Mouse (Mus musculus) hindbrain, embryonic 10.5 days (tissue): ENCODE data around the gene Prss46. TPM values are rescaled to one million over a fixed set of nuclear protein-coding genes. Genes with fewer than 3 reads are reported as not detected.
"Not testable (repeated sequence)": the region's sequence is repeated elsewhere in the genome, so short reads cannot be mapped to it uniquely, and the experiment has no call there.

Experiments
- DNase-seq: peaks from one replicate; pipeline ENCODE4 v3.0.0-alpha.2; 2017; ENCODE audit warnings: low spot score
- H3K27ac ChIP-seq: fragments of 300-500 bp; sonication (generic); 2 replicates; pipeline ENCODE4 v1.5.1; 2016; ENCODE audit warnings: mild to moderate bottlenecking, moderate library complexity
- H3K27me3 ChIP-seq: fragments of 300-500 bp; sonication (generic); 2 replicates; pipeline ENCODE4 v1.6.1; 2016; ENCODE audit warnings: mild to moderate bottlenecking; ENCODE audit not compliant: poor library complexity, insufficient read depth, severe bottlenecking
- H3K36me3 ChIP-seq: fragments of 300-500 bp; sonication (generic); 2 replicates; pipeline ENCODE4 v1.6.1; 2016; ENCODE audit warnings: mild to moderate bottlenecking, moderate library complexity
- H3K4me1 ChIP-seq: fragments of 300-500 bp; sonication (generic); replicated peaks from 2 replicates; pipeline ENCODE4 v1.6.1; 2016; ENCODE audit warnings: mild to moderate bottlenecking
- H3K4me3 ChIP-seq: fragments of 300-500 bp; sonication (generic); 2 replicates; pipeline ENCODE4 v1.5.1; 2016; ENCODE audit warnings: mild to moderate bottlenecking, moderate library complexity
- H3K9me3 ChIP-seq: fragments of 300-500 bp; sonication (generic); 2 replicates; pipeline ENCODE4 v1.6.1; 2016; ENCODE audit warnings: mild to moderate bottlenecking, moderate library complexity
- WGBS: fragments of 180-500 bp; shearing (Covaris S2); methylation state at CpG from one replicate; pipeline ENCODE4 v1.1.7; 2016; 5-methylcytosine and 5-hydroxymethylcytosine counted together
- polyA plus RNA-seq: library from polyadenylated mRNA; unstranded; fragments of >200 nt; fragmentation: Nextera tagmentation; extraction: Ambion mirVana; gene quantifications from 2 replicates; pipeline ENCODE4 v1.2.1, GENCODE M21; 2016

Prss46 gene
- not detected in 2 replicates for polyA plus RNA-seq

DNA sequence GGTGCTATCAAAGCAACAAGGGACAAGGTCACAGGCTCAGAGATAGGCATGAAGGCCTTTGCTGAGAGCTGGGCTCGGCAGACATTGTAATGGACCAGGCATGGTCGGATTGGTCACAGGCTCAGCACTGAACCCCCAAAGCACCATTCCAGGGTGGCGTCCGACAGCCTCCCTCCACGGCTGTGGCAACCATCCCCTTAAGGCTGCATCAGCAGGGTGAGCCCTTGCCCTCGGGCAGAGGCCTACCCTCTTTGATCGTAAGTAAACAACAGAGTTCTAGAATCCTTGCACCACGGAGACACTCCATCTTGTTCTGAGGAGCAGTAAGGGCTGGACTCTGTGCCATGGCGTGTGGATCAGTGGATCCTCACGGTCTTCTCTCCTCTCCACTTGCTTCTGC lies at the start of gene Prss46:
TSS of gene Prss46 (plus strand) at position 301 of the 400 bp plus-strand sequence.
- H3K27me3 ChIP-seq, result no peaks in the 10 kb centered on the region
- 87% methylated on average over 10 of the region's 10 CpGs for WGBS

DNA sequence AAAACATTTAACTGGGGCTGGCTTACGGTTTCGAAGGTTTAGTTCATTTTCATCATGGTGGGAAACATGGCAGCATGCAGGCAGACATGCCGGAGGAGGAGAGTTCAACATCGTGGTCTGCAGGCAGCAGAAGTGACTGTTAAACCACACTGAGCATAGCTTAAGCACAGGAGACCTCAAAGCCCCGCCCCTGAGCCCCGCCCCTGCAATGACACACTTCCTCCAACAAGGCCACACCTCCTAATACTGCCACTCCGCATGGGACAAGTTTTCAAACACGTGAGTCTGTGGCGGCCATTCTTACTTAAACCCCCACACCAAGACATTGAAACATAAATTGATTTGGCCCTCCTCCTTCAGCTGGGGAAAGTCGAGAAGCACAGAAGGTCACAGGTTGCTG lies 47.3 kb upstream of the Prss46 start:
- Histone ChIP-seq H3K4me3 (no peak overlapping the region), H3K4me1 (no peaks in the 10 kb centered on the region), H3K27ac (no peak overlapping the region), H3K9me3 (no peaks in the 10 kb centered on the region), H3K36me3 (no peaks in the 10 kb centered on the region), H3K27me3 (no peaks in the 10 kb centered on the region)
- no peak for DNase-seq
- 87% methylated on average over 10 of the region's 10 CpGs for WGBS

More for the DNA sequence above, at the start of gene Prss46:
- no peak within 1 kb of the TSS for H3K27ac ChIP-seq
- H3K4me3 ChIP-seq, result no peak within 1 kb of the TSS
- DNase-seq, result no peak
- no peaks in the 10 kb centered on the region for H3K9me3 ChIP-seq
- H3K4me1 ChIP-seq, result peaks cover 7% of the 10 kb centered on the region; the same call in 1 of the 2 replicates
- H3K36me3 ChIP-seq, result no peaks in the 10 kb centered on the region

GRCm38 (mm10) chr9:110797866-110798265 lies 46.4 kb upstream of the Prss46 start, which contains the start of gene Prss42:
Gene Prss42 (plus strand): TSS chr9:110798166.
- WGBS, result 92% methylated on average over 14 of the region's 14 CpGs
- no peaks in the 10 kb centered on the region for H3K36me3 ChIP-seq
- DNase-seq, result no peak

DNA sequence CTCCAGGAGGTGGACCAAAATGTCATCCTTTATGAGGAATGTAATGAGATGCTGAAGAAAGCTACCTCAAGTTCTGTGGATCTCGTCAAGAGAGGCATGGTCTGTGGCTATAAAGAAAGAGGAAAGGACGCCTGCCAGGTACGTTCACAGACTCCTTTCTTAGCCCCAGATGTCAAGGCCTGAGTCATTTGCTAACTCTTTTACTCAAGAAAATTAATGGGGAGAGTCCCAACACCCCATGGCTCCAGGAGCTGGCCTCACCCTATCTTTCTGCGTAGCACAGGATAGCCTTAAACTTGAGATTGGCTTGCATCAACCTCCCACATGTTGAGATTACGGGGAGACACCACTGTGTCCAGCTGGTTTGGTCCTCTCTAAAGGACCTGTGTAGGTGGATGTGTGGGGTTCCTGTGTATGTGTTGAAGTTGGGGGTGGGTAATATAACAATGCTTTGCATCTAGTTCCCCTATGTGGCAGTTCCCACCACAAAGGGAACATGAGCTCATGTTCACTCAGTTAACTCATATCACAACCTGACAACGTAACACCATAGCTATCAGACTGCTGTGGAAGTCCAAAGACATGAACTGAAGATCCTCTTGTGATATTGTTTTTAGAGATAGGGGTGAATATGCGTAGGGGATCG lies 43.3 kb upstream of the Prss46 start:
- no peak for DNase-seq
- Histone ChIP-seq H3K36me3 (no peaks in the 10 kb centered on the region), H3K4me1 (no peaks in the 10 kb centered on the region), H3K9me3 (no peaks in the 10 kb centered on the region), H3K4me3 (no peak overlapping the region), H3K27me3 (no peaks in the 10 kb centered on the region), H3K27ac (no peak overlapping the region)
- WGBS, result 92% methylated on average over 8 of the region's 8 CpGs

More at GRCm38 (mm10) chr9:110797866-110798265, 46.4 kb upstream of the Prss46 start, which contains the start of gene Prss42:
- Histone ChIP-seq H3K9me3 (no peaks in the 10 kb centered on the region), H3K27me3 (no peaks in the 10 kb centered on the region), H3K4me1 (no peaks in the 10 kb centered on the region), H3K4me3 (no peak within 1 kb of the TSS), H3K27ac (no peak within 1 kb of the TSS)

DNA sequence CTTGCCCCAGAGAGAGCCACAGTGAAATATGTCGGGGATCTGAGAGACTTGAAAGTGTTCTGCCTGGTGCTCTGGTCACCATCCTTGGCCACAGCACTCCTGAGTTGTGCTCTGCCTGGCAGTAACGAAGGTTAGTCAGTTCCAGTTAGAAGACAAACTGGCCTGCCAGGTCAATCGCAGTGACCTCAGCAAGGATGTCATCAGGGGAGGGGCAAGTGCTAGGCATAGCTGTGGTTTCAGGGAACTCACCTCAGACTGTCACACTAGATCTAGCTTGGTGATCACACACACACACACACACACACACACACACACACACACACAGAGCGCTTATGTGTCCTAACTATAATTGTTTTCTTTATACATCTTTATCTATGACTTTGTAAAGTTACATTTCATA lies 41.0 kb upstream of the Prss46 start:
- no peaks in the 10 kb centered on the region for H3K27me3 ChIP-seq
- 74% methylated on average over 4 of the region's 4 CpGs for whole genome bisulfite sequencing
- H3K36me3 ChIP-seq, result no peaks in the 10 kb centered on the region
- DNase-seq, result no peak
- no peaks in the 10 kb centered on the region for H3K4me1 ChIP-seq
- H3K4me3 ChIP-seq, result no peak overlapping the region
- H3K9me3 ChIP-seq, result no peaks in the 10 kb centered on the region
- H3K27ac ChIP-seq, result no peak overlapping the region

DNA sequence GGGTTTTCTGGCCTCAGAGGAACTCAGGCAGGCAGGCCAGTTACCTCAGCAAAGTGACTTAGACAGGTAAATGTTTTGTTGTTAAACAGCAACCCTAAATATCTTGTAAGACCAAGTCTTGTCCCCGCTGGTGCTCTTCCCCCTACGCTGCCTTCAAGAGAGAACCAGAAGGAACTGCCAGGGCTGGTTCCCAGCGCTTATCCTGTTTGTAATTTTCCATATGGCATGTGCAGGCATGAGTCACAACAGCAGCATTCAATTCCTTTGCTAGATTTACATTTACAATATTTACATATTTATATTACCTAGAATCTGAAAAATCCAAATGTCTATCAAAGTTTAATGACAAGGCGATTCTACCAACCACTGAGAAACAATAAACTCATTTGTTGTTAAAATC lies 34.3 kb upstream of the Prss46 start:
- WGBS, result 84% methylated on average over 4 of the region's 4 CpGs
- H3K27ac ChIP-seq, result no peak overlapping the region
- H3K4me1 ChIP-seq, result 0 out of 2 replicates have a peak, but pooled peaks cover 4% of the 10 kb centered on the region
- H3K27me3 ChIP-seq, result peaks cover 4% of the 10 kb centered on the region; the same call in 1 of the 2 replicates
- no peak for DNase-seq
- no peaks in the 10 kb centered on the region for H3K36me3 ChIP-seq
- no peak overlapping the region for H3K4me3 ChIP-seq
- no peaks in the 10 kb centered on the region for H3K9me3 ChIP-seq

GRCm38 (mm10) chr9:110813789-110814188 lies 30.5 kb upstream of the Prss46 start, which contains the start of gene Prss44:
Gene Prss44 (plus strand): TSS chr9:110813994.
- WGBS, result 73% methylated on average over 18 of the region's 18 CpGs
- Histone ChIP-seq H3K9me3 (no peaks in the 10 kb centered on the region), H3K4me3 (no peak within 1 kb of the TSS), H3K27me3 (peaks cover 4% of the 10 kb centered on the region; the same call in 1 of the 2 replicates), H3K4me1 (0 out of 2 replicates have a peak, but pooled peaks cover 4% of the 10 kb centered on the region), H3K27ac (no peak within 1 kb of the TSS), H3K36me3 (no peaks in the 10 kb centered on the region)
- peak; percentile 11 for DNase-seq

DNA sequence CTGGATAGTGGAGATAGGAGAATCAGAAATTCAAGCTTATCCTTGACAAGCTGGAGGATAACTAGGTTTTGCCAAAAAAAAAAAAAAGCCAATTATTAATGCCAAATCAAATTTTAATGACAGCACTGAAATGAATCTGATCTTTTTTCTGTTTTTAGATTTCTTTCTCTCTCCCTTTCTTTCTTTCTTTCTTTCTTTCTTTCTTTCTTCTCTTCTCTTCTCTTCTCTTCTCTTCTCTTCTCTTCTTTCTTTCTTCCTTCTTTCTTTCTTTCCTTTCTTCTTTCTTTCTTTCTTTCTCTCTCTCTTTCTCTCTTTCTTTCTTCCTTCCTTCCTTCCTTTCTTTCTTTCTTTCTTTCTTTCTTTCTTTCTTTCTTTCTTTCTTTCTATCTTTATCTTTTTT lies 23.8 kb upstream of the Prss46 start:
- not testable (repeated sequence) for H3K4me3 ChIP-seq, H3K9me3 ChIP-seq, H3K36me3 ChIP-seq, H3K27me3 ChIP-seq, H3K4me1 ChIP-seq, DNase-seq, H3K27ac ChIP-seq

DNA sequence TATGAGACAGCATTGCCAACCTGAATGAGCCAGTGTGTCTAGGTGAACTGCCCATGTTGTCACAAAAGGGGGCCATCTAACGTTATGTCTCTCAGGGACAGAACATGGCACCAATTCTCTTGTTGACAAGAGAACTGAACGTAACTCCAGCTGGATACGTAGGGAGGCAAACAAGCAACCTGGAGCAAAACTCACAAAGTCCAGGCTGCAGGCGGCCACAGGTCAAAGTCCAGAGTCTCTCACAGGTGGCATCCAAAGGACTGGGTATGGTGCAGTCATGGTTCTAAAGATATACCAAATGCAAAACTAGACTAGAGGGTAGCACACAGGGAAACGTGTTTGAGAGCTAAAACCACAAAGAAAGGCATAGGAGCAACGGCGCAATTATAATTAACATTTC lies 22.9 kb upstream of the Prss46 start:
- DNase-seq, result no peak
- H3K9me3 ChIP-seq, result no peaks in the 10 kb centered on the region
- H3K4me3 ChIP-seq, result no peak overlapping the region
- no peaks in the 10 kb centered on the region for H3K4me1 ChIP-seq
- 87% methylated on average over 7 of the region's 7 CpGs for WGBS
- no peaks in the 10 kb centered on the region for H3K36me3 ChIP-seq
- H3K27me3 ChIP-seq, result no peaks in the 10 kb centered on the region
- H3K27ac ChIP-seq, result no peak overlapping the region

GRCm38 (mm10) chr9:110825426-110825825 lies 18.9 kb upstream of the Prss46 start:
- Histone ChIP-seq H3K4me3 (no peak overlapping the region), H3K4me1 (no peaks in the 10 kb centered on the region), H3K36me3 (no peaks in the 10 kb centered on the region), H3K27me3 (no peaks in the 10 kb centered on the region), H3K27ac (no peak overlapping the region), H3K9me3 (no peaks in the 10 kb centered on the region)
- no peak for DNase-seq
- 85% methylated on average over 4 of the region's 4 CpGs for WGBS

GRCm38 (mm10) chr9:110825832-110826231 lies 18.5 kb upstream of the Prss46 start:
- Histone ChIP-seq H3K27ac (no peak overlapping the region), H3K27me3 (no peaks in the 10 kb centered on the region), H3K36me3 (no peaks in the 10 kb centered on the region), H3K4me1 (no peaks in the 10 kb centered on the region), H3K9me3 (no peaks in the 10 kb centered on the region), H3K4me3 (no peak overlapping the region)
- WGBS, result 74% methylated on average over 7 of the region's 7 CpGs
- DNase-seq, result no peak

- Histone ChIP-seq H3K4me1 (no peaks in the 10 kb centered on the region), H3K27me3 (no peaks in the 10 kb centered on the region), H3K9me3 (no peaks in the 10 kb centered on the region), H3K27ac (no peak within 1 kb of the TSS), H3K36me3 (no peaks in the 10 kb centered on the region), H3K4me3 (no peak within 1 kb of the TSS)
- 84% methylated on average over 3 of the region's 3 CpGs for WGBS
- no peak for DNase-seq
Observed at GRCm38 (mm10) chr9:110826390-110826789, 17.9 kb upstream of the Prss46 start, which contains the start of gene Prss43. Gene Prss43 (plus strand): TSS chr9:110826690.

- H3K27me3 ChIP-seq, result peaks cover 5% of the 10 kb centered on the region; the same call in 1 of the 2 replicates
Observed at GRCm38 (mm10) chr9:110833021-110833420, 11.3 kb upstream of the Prss46 start.

More at GRCm38 (mm10) chr9:110833021-110833420, 11.3 kb upstream of the Prss46 start:
- Histone ChIP-seq H3K9me3 (no peaks in the 10 kb centered on the region), H3K27ac (no peak overlapping the region), H3K36me3 (no peaks in the 10 kb centered on the region), H3K4me3 (no peak overlapping the region), H3K4me1 (peaks cover 16% of the 10 kb centered on the region)
- 85% methylated on average over 5 of the region's 5 CpGs for WGBS
- no peak for DNase-seq
